Mouse (Mus musculus): Measurements from ENCODE around the gene Vsx1.

- TF ChIP-seq POLR2A (IDR thresholded peaks at IDR 0.05; ENCODE audit: borderline replicate concordance, insufficient read depth, low read length) (no peak), CTCF (IDR thresholded peaks at IDR 0.05; ENCODE audit: borderline replicate concordance, insufficient read depth, low read depth, low read length) (peak; percentile 74)
Observed at GRCm38 (mm10) chr2:150678392-150678791, 10.8 kb downstream of the Vsx1 start.

All from cerebellum, adult 2 months (tissue).